Mouse (Mus musculus) G1E (cell line): Measurements from ENCODE around the gene Aph1a.

Experiments used
- CTCF ChIP-seq: IDR thresholded peaks from 2 replicates; pipeline ENCODE4 v1.5.1; 2012; ENCODE audit warnings: low read depth, low read length, inconsistent platforms, mixed read lengths
- GATA1 ChIP-seq: IDR thresholded peaks from 2 replicates; pipeline ENCODE4 v1.6.1; 2012; ENCODE audit warnings: borderline replicate concordance, low read length, inconsistent platforms, mixed read lengths
- TAL1 ChIP-seq: conservative IDR thresholded peaks from 2 replicates; pipeline ENCODE4 v1.6.1; 2012; ENCODE audit warnings: low read depth, low read length, inconsistent platforms, mixed read lengths

DNA sequence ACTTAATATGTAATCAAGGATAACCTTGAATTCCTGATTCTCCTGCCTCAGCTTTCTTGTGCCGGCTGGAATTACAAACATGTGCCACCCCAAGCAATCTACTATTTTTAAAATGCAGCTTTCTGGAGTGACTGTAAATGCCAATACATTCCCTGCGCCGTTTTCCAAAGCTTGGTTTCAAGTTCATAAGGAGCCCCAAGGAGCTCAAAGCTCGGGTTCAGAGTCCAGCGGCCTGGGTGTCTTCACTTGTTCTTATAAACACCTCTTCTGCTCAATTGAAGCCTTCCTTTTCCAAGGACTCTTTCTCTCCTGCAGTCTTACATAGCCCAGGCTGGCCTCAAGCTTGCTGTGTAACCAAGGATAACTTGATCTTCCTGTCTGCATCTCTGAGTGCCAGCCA lies 27.7 kb upstream of the Aph1a start:
- no peak for TF ChIP-seq CTCF
- TF ChIP-seq GATA1 = no peak
- TF ChIP-seq TAL1 = no peak
